Mouse (Mus musculus) gastrocnemius, postnatal 14 days (tissue): ENCODE measurements around the gene Slc2a3. TPM values are rescaled to one million over a fixed set of nuclear protein-coding genes. Genes with fewer than 3 reads are reported as not detected.
"Not testable (repeated sequence)": the region's sequence is repeated elsewhere in the genome, so short reads cannot be mapped to it uniquely, and the experiment has no call there.

ENCODE experiments used
- DNase-seq: peaks from one replicate; pipeline ENCODE4 v3.0.0; 2021; ENCODE audit warnings: mixed read lengths
- intact Hi-C: fragments of 180-260 bp; cut with DNase I; formaldehyde crosslinking; loops from one replicate; pipeline ENCODE4 v1.15.1; 2025; ENCODE audit warnings: low total_unique reads
- total RNA-seq, 2 experiments: library from RNA; stranded (reverse); gene quantifications; 2 replicates each; pipeline ENCODE4 v1.2.3; 2021

Slc2a3 gene
- total RNA-seq, 2 experiments from 2014 or later: 1.2 to 1.9 TPM

DNA sequence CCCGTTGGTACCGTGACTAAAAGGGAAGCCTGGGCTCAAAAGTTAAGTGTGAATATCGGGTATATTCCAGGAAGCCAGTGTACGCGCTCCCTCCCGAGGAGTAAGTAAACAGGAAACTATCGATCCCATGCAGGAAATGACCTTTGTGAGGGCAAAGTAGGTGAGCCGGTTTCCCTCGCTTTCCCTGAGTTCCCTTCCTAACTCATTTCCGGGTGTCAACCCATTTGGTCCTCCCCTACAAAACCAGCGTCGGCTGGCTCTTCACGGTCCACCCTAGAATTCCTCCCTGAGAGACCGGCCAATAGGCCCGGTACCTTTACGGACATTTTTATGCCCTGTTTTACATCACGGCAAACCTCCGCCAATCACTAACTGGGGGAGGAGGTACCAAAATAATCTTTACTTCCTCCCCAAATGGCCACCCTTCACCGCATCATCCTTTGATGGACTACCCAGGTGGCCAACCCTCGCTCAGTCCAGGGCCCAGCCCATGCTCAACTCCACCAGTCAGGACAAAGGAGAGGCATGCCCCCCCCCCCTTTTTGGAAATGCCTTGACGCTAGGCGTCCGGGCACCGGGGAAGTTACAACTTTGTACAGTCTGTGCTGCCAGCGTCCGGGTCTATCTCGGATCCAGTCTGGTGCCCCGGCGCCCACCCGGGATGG, 9.3 kb upstream of the Slc2a3 start:
- peak; percentile 97 for DNase-seq
- intact Hi-C loops: no loop called here

DNA sequence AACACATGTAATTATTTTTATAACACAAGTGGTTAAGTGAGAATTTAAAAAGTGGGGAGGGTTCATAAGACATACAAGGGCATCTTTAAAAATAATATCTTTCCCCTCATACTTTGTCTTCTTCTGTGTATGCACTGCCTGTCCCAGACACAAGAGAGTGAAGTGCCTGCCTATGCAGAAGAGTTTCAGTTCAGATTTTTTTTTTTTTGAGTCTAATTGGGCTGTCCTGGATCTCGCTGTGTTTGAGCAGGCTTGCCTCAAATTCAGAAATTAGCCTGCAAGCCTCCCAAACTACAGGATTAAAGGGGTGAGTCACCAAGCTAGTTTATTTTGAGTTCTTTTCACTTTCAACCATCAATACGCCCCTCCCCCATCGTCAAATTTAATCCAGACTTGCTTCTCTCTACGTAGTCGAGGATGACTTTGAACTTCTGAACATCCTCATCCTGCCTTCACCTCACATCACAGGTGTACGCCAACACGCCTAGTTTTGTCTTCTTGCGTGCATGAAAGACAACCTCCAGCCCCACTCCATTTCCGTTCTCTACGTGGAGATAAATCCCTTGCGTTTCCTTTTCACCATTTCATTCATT, 8.7 kb upstream of the Slc2a3 start:
- intact Hi-C loops: no loop called here
- DNase-seq: no peak

DNA sequence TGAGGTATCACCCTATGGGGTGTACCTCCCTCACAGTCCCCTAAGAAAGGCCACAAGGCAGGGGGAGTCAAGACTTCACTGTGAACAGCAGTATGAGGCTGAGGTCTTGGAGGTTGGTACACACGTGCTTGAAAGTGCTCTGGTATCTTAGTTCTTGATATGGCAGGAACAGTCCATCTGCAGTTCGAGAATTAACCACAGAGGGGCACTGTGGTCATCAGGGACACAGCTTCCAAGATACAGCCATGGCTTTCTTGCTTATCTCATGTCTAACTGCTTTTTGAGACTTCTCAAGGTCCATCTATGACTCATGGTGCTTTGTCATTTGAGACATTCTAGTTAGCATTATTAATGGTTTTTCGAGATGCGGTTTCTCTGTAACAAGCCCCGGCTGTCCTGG, 3.0 kb upstream of the Slc2a3 start:
- intact Hi-C loops: no loop called here
- DNase-seq: peak; percentile 62

DNA sequence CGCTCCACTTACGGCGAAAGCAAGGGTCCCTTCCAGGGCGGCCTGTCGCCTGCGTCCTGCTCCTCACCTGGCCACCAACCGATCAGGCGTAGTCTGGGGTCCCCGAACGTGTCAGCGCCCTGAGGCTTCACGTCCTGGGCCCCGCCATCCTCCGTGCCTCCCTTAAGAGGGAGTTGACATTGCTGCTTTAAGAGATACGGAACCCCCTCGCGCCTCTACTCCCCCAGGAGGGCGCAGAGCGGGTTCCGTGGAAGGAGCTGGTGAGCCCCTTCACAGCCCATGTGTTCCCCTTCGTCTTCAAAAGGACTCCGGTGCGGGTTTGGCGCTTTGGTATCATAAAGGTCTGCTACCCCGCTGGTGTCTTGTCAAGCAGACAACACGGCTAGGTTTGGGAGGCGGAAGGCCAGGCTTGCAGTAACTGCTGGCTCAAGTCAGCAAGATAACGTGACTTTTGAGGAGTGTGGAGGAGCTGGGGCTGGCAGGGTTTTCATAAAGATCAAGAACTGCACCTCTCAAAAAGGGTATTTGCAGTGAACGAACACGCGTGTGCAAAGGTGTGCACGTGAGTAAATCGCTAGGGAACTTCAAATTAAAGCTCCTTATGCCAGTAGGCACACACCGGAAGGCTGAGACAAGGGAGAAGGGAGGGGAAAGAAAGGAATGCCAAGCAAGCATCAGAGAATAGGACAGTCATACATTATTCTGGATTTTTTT, 518 bp upstream of the Slc2a3 start:
- DNase-seq: no peak
- intact Hi-C loops: no loop called here

DNA sequence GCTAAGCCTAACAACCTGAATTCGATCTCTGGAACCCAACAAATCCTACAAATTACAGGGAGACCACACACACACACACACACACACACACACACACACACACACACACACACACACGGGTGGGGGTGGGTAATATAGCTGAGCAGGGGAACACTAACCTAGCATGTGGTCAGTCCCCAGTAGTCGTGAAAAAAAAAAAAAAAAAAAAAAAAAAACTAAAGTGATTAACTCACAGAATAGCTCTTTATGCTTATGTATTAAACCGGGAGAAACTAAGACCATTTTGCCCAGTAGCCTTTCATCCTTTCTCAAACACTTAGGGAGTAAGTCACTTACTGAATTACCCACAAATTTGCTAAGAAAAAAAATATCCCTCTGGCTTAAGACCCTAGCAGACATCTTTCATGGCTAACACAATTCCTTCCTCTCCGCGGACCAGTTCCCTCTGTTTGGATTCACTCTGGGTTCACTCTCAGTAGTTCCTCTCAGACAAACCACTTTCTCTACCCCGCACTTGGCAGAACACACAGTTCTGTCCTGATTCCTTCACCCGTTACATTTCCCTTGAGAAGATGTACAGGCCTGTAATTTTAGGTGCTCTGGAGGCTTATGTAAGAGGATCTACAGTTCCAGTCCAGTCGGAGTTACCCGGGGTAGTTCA, 670 bp downstream of the Slc2a3 start:
- intact Hi-C loops: no loop called here
- no peak for DNase-seq

DNA sequence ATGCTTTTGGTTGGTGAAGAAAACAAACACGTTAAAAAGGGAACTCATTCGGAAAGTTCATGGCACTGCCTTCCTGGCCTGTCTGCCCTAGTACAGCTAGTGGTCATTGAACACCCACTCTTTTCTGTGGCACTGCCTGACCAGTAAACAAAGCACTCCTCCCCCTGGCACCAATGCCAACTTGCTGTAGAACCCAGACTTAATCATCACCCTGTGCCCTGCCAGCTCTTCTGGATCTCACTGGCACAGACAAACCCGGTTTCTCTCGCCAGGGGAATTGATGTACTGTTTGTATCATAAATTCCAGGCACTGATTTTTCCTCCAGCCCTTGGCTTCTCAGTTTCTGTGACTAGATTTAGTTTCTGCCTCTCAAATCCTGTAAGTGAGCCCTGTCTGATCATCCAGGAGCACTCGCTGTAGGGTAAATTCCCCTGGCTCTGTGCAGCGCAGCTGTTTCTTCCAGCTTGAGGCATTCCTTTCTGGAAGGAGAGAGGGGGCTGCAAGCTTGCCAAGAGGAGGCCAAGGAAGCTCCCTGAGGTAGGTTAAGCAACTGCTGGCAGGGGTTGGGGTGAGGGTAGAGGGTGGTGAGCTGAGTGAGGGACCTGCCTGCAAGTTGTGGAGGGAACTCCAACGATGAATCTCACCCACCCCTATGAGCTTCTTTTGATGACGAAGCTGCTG, 6.0 kb downstream of the Slc2a3 start:
- intact Hi-C loops: no loop called here
- DNase-seq: peak; percentile 54

DNA sequence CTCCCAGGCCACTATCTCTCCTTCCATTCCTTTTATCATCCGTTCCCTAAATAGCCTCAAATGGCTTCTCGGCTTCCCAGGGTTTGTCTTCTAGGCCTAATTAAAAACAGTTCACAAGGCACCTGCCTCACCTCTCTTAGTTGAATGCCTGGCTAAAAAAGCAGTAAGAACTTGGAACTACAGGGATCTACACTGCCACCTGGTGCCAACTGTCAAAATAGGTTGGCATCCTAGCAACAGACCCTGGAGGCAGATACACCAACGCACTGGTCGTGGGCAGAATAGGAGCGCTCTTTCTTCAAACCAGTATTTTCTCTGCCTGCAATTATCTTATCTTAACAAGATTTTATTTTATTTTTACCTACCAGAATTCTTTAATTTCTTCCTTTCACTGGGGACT, 15.2 kb downstream of the Slc2a3 start:
- intact Hi-C loops: loop anchor here (5.0 kb wide), 2 partner anchors 44 to 119 kb away; no protein-coding TSS in a partner anchor
- peak; percentile 22 for DNase-seq

DNA sequence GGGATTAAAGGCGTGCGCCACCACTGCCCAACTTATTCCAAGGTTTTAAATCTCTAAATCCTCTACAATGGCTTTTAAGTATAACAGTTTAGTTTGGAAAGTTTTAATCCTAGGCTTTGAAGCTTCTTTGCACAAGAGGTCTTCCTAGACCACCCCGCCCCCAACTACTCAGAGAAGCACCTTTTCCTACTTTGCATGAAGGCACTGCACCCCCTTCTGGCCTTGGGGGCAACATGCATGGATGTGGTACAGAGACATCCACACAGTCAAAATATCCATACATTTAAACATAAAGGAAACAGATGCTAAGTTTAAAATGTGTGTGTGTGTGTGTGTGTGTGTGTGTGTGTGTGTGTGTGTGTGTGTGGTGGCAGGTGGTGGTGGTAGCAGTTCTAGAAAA, 16.6 kb downstream of the Slc2a3 start:
- no peak for DNase-seq
- intact Hi-C loops: loop anchor here (5.0 kb wide), 2 partner anchors 43 to 118 kb away; no protein-coding TSS in a partner anchor

DNA sequence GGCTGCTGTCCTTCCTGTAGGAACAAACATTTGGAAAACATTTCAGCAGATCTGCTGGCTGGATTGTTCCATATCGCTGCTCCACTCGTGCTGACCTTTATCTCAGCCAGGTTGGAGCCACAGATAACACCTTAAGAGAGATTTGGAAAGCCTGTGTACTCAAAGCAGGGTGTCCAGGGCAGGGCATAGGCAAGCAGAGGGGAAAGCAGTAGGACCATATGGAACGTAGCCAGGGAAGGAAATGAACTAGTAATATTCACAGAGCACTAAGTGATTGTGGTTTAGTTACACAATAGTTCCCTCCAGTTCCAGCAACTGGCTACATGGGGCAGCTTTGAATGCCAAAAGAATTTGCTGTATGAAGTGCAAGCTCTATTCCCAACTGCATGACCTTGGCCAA, 19.3 kb downstream of the Slc2a3 start:
- no peak for DNase-seq
- intact Hi-C loops: no loop called here

DNA sequence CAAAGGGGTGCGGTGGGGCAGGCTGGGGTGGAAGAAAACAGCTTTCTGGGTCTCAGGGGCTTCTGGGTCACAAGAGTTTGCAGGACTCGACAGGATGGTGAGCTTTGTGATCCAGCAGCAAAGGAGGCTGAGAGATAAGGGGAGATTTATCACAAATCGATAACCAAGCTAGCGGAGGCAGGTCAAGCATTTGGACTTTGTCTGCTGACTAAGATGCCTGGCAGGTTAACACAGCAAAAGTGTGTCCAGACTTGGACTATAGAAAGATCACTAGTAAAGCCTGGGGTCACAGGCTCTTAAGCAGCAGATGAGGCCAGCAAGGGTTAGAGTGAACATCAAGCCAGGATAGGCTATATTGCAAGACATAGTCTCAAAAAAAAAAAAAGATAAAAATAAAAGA, 20.3 kb downstream of the Slc2a3 start:
- DNase-seq: no peak
- intact Hi-C loops: no loop called here

DNA sequence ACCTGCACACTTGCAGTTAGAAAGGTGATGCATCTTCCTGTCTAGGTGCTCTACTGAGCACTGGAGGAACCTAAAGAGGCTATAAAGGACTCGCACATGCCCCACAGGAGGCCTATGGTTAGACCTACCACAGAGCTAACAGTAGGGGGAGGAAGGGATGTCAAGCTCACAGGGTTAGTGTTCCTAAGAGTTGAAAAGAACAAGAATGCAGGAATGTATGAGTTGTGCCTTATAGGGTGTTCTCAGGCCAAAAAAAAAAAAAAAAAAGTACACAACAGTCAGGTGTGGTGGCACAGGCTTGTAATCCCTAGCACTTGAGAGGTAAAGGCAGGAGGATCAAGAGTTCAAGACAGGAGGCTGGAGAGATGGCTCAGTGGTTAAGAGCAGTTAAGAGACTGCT, 21.5 kb downstream of the Slc2a3 start:
- DNase-seq: no peak
- intact Hi-C loops: no loop called here

DNA sequence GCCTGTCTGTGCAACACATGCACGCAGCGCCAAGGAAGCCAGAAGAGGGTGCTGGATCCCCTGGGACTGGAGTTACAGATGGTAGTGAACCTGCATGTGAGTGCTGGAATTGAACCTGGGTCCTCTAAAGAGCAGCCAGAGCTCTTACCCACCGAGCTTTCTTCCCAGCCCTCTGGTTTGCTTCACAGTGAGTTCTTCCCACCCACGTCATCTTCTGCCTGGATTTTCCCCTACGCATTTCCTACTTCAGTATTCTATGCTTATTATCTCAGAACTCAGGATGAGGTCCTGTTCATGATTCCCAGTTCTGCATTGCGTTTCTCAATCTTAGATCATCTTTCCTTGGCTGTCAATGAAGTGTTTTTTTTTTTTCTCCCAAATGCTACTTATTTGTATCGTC, 25.4 kb downstream of the Slc2a3 start:
- intact Hi-C loops: no loop called here
- no peak for DNase-seq

DNA sequence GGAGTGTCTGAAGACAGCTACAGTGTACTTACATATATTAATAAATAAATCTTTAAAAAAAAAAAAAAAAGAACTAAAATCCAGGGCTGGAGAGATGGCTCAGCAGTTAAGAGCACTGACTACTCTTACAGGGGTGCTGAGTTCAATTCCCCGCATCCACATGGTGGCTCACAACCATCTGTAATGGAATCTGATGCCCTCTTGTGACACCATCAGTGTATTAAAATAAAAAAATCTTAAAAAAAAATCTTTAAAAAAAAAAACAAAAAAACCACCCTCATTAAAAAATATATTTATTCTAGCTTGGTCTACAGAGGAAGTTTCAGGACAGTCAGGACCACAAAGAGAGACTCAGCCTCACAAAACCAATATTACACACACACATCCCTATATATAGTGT, 27.1 kb downstream of the Slc2a3 start:
- DNase-seq: no peak

DNA sequence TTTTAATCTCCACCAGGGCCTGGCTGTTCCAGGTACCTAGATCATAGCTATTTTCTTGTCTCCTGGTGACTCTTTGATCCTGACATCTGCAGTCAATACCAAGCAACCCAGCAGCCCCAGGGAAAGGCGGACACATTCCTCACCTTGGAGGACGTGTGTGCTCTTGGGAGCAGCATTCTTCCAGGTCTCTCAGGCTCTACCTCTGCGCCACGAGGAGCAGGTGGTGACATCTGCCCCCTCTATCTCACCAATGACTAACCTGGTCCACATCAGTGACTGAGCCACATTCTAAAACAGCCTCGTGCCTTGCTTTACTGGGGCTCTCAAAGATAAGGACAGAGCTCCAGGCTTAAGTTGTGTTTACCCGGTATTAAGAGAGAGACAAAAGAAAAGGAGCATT, 28.7 kb downstream of the Slc2a3 start:
- intact Hi-C loops: no loop called here
- no peak for DNase-seq

More for the DNA sequence above, 27.1 kb downstream of the Slc2a3 start:
- intact Hi-C loops: no loop called here

DNA sequence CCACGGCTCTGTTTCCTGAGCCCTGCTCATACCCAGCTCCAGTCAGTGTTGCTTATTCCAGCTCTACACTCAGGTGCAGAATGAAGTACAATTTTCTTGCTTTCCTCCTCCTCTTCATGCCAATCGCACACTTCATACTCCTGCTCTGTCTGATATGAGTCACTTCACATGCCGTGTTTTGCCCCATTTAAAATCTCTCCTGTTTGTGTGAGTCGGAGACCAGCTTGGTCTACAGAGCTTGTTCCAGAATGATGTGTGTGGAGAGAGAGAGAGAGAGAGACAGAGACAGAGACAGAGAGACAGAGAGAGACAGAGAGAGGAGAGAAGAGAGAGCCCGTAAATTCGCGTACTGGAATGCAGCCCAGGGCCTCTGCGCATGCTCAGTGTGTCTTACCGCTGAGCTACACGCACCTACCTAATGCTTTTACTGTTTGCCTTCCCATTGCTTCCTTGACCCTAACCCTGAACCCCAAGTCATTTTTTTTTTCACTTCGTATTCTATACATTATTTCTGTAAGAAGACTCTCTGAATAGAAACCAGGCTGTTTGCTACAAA, 30.6 kb downstream of the Slc2a3 start:
- DNase-seq: no peak
- intact Hi-C loops: no loop called here

DNA sequence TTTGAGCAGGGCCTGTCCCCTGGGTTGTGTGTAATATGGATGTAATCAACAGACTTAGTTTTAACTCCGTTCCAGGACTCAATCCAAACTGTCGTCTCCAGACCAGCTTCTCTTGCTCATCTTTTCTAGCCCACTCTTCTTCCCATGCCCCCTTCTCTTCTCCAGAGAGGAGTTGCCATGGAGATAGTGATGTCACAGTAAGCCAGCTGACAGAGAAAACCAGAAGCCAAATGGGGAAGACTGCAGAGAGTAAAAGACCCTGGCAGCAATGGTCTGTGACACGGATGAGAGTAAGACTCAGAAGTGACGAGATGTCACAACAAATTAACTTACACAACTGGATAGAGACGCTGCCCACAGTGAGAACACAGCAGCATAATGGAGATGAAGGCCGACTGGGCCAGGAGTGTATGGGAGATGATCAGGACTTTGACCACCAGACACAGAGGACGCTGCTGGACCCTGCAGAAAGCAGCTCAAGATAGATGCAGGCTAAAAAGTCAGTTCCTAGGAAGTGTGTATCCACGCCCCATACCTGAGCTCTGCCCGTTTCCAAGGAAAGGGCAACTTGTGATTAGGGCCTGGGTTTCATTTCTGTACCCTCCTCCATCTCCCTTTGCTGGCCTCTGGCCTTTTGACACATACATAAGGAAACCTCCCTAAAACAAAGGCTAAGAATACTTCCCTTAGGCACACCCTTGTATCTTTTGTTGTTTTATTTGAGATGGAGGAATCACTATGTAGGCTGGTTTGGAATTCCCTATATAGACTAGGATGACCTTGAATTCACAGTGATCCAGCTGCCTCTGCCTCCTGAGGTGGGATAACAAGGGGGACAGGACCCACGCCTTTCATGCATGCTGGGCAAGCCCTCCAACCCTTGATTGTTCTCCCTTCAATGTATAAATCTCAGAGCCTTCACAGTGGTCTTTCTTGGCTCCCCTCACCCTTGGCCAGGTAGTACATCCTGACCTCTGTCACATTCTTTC, 31.4 kb downstream of the Slc2a3 start:
- intact Hi-C loops: no loop called here
- DNase-seq: no peak

DNA sequence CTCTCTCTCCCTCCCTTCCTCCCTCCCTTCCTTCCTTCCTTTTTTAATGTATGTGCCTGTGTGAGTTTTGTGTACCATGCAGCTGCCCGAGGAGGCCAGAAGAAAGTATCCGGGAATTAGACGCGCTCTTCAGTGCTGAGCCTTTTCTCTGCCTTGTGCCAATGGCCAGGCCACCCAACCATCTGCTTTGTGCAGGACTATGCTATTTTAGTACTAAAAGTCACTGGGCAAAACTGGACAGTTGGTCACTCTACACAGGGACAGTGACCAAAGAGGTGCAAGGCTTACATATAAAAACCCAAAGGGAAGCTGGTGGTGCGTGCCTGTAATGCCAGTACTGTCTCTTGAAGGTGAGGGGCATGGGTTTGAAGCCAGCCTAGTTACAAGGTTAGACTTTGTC, 33.2 kb downstream of the Slc2a3 start:
- intact Hi-C loops: no loop called here
- DNase-seq: no peak

DNA sequence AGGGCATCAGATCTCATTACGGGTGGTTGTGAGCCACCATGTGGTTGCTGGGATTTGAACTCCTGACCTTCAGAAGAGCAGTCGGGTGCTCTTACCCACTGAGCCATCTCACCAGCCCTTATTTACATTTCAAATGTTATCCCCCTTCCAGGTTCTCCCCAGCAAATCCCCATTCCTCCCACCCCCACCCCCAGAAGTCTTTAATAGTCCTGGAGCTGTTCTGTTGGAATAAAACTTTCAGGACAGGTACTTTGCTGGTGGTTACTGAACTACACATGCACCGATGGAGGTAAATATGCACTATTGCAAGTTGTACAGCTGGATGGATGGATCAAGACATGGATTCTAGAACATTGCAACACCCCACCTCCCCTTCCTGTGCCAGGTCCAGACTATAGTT, 34.4 kb downstream of the Slc2a3 start:
- DNase-seq, intact Hi-C loops: not testable (repeated sequence)
